Mouse (Mus musculus) common myeloid progenitor, adult 5-6 weeks (primary cell): ENCODE results near the gene Ngf. TPM values are rescaled to one million over a fixed set of nuclear protein-coding genes. Genes with fewer than 3 reads are reported as not detected.

Experiments used
- ATAC-seq: replicated peaks from 2 replicates; pipeline ENCODE4 v1.8.0; 2016; ENCODE audit warnings: low read depth, mild to moderate bottlenecking, moderate TSS enrichment, inconsistent platforms; ENCODE audit not compliant: poor library complexity, severe bottlenecking
- total RNA-seq: library from RNA; stranded (forward); fragments of 200-1000, 187-1606 nt; gene quantifications from 2 replicates; pipeline ENCODE4 v1.2.3, GENCODE M21; 2017

The Ngf gene
- total RNA-seq, 1 experiment from 2014 or later, result not detected

GRCm38 (mm10) chr3:102506061-102506460, 36.3 kb downstream of the Ngf start:
- ATAC-seq, result no peak

GRCm38 (mm10) chr3:102507666-102508260, 38.0 kb downstream of the Ngf start:
- no peak for ATAC-seq

GRCm38 (mm10) chr3:102508455-102508854, 38.7 kb downstream of the Ngf start:
- ATAC-seq, result no peak

- ATAC-seq, result no peak
These were observed 39.9 kb downstream of the Ngf start for GRCm38 (mm10) chr3:102509601-102510000.

GRCm38 (mm10) chr3:102516937-102517336, 47.2 kb downstream of the Ngf start:
- no peak for ATAC-seq

- no peak for ATAC-seq
These were observed 51.3 kb downstream of the Ngf start for GRCm38 (mm10) chr3:102521061-102521460.

GRCm38 (mm10) chr3:102523711-102524110, 54.0 kb downstream of the Ngf start:
- ATAC-seq, result no peak

- ATAC-seq, result no peak
These were observed 55.2 kb downstream of the Ngf start for GRCm38 (mm10) chr3:102524951-102525350.

DNA sequence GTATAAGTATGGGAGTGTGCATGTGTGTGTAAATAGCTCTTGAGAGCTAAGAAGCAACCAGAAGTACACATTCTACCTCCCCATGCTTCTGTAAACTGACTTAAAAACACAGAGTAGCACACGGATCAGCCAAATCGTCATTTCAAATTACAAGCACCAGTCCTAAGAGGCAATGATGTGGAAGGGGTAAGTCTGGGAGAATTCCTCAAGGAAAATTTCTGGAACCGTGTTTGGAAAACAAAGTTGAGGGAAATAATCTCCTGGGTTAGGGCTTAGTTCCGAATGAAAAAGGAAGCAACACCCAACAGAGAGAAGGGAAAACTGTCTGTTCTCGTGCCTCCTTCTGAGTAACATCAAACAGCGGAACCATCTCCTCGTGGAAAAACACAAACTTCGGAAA, 56.1 kb downstream of the Ngf start:
- no peak for ATAC-seq

GRCm38 (mm10) chr3:102526481-102526880, 56.8 kb downstream of the Ngf start:
- no peak for ATAC-seq

- ATAC-seq, result no peak
These were observed 65.0 kb downstream of the Ngf start for GRCm38 (mm10) chr3:102534744-102535143.

DNA sequence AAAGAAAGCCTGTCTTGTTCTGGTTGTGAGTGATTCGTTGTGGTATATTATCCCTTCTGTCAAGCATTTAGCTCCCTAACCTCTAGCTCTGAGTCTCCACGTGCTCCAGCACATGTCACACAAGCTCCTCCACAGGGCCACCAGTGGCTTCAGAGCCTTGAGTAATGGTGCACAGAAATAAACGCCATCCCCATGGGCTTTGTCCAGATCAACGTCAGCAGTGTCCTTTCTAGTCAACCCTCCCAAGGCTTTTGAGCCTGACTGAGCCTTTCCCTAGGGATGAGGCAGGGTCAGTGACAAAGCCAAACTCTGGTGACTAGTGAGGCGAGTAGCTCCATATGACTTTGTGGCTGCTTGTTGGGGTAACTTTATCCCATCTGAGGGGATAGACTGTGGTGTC, 73.9 kb downstream of the Ngf start:
- ATAC-seq, result no peak

DNA sequence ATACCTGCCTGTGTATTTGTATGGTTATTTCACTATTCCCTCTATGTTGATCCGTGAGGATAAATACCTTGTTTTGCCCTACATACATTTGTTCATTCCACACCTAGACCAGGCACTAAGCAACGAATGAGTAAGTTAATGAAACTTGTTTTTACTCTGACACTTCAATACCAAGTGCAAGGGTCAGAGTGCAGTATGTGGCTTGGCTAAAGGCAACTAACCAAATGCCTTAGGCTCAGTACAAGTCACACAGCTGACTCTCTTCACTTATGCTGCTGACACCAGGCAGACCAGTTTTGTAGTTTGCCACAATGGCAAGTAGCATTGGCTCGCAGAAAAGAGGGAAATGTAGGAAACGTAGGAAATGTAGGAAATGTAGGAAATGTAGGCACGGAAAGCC, 77.8 kb downstream of the Ngf start:
- no peak for ATAC-seq

- no peak for ATAC-seq
These were observed 84.4 kb downstream of the Ngf start for GRCm38 (mm10) chr3:102553935-102554670.

DNA sequence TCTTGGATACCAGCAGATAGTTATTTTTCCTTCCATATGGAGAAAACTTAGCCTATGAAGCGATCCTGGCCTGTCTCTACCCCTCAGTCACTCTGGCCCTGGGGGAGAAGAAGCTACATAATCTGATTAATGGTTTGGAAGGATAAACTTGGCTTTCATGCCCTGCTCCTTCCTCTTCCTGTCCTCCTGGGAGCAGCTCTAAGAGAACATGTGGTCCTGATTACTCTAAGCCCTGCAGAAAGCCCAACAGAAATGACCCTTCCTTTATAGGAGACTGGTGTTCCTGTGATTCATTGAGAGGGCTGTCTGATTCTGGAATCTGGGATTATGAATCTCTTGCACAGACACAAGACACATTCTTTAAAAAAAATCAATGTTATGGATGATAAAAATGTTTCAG, 86.4 kb downstream of the Ngf start:
- no peak for ATAC-seq

GRCm38 (mm10) chr3:102556645-102557044, 86.9 kb downstream of the Ngf start:
- ATAC-seq, result no peak
